Mouse (Mus musculus) thymus, adult 2 months (tissue): ENCODE data around the gene Gm21976.

ENCODE experiments used
- CTCF ChIP-seq: fragments of 200-500 bp; IDR thresholded peaks from 2 replicates; pipeline ENCODE4 v1.5.1; 2012; ENCODE audit warnings: mild to moderate bottlenecking, control low read depth, low read length, moderate library complexity, borderline replicate concordance; ENCODE audit not compliant: control insufficient read depth, poor library complexity, insufficient read depth; ENCODE audit errors: extremely low read depth
- POLR2A ChIP-seq: fragments of 200-500 bp; IDR thresholded peaks from 2 replicates; pipeline ENCODE4 v1.6.1; 2012; ENCODE audit warnings: mild to moderate bottlenecking, low read length, control low read depth, moderate library complexity; ENCODE audit not compliant: control insufficient read depth, poor library complexity, insufficient read depth; ENCODE audit errors: extremely low read depth

GRCm38 (mm10) chr13:98249594-98249993 lies 30.1 kb upstream of the Gm21976 start:
- no peak for TF ChIP-seq CTCF
- TF ChIP-seq POLR2A = no peak
